Mouse (Mus musculus): ENCODE results near the gene Gm3336. TPM values are rescaled to one million over a fixed set of nuclear protein-coding genes. Genes with fewer than 3 reads are reported as not detected.
A peak's percentile ranks its signal among the peaks of the same experiment; 100 is the strongest.

The Gm3336 gene
- polyA plus RNA-seq (2015; fragmentation: Nextera tagmentation; extraction: Ambion mirVana): 0.29 and 0.32 TPM in 2 replicates

DNA sequence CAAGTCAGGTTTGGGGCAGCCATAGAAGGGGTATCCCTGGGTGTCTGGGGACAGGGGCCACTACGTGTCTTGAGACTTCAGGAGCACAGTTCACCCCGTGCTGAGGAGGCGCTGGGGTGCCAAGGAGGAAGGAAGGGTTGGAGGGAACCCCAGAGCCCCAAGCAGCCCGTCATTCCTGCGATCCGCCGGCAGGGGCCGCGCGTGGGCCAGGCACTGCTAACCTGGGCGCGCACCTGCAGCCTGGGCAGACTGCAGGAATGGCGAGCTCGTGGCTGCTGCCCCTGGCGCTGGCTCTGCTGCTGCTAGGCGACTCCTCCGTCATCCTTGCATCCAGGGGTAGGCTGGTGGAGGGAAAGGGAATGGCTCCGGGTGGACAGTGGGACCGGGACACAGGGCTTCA, at the start of gene Gm3336:
Gene Gm3336 (plus strand): TSS at position 247 of the 400 bp plus-strand sequence.
- DNase-seq (ENCODE audit: low spot score): peak; percentile 80

DNA sequence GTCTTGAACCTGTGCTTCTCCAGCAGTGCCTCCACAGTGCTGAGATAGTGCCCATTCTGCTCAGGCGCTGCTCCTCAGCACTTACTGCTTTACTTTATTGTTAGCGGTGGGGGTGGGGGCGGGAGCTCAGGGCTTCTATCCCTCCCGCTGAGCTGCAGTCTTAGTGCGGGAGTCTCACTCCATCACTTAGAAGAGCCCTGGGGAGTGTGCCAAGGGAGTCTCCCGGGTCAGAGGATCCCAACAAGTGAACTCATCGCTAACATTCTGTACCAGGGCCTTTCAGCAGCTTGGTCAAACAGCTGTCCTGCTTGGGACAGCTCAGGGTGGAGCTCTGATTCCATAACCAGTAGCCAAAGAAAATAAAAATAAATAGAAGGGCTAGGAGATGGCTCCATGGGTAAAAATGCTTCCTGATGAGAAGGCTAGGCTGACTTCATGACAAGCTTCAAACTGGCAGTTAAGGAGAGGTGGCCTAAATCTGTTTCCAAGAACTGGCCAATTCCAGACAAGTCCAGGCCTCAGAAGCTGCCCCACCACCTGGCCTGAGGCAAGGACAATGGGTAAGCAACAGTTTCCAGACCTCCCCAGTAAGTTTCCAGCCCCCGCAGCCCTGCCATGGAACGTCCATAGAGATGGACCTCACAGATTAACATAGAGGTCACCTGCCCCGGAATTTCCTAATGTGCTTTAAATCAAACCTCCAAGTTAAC, 46.6 kb upstream of the Gm3336 start:
- no peak for DNase-seq (ENCODE audit: low spot score)

DNA sequence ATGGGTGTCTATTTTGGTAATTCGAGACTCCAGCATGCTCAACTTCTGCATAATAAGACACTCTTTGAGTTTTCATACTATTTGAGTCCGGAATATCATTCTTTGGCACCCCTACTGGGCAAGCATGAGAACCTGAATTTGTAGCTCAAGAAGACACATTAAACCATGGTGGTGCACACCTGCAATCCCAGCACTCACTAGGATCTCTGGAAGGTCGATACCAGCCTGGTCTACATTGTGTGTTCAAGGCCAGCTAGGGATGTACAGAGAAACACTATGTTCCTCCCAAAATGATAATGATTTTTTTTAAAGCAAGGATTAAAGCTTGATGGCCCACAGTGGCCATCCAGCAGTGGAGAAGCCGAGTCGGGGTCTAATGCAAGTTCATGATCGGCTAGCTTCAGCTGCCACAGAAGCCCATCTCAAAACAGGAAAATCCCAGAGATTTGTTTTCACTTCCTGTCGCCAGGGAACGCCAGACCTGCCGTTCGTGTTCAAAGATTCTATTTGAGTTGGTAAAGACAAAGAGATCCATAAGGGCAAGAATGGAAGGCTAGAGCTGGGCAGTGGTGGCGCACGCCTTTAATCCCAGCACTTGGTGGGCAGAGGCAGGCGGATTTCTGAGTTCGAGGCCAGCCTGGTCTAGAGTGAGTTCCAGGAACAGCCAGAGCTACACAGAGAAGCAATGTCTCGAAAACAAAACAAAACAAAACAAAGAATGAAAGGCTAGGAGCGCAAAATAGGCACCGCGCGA, 45.8 kb upstream of the Gm3336 start:
- DNase-seq (ENCODE audit: low spot score): no peak

DNA sequence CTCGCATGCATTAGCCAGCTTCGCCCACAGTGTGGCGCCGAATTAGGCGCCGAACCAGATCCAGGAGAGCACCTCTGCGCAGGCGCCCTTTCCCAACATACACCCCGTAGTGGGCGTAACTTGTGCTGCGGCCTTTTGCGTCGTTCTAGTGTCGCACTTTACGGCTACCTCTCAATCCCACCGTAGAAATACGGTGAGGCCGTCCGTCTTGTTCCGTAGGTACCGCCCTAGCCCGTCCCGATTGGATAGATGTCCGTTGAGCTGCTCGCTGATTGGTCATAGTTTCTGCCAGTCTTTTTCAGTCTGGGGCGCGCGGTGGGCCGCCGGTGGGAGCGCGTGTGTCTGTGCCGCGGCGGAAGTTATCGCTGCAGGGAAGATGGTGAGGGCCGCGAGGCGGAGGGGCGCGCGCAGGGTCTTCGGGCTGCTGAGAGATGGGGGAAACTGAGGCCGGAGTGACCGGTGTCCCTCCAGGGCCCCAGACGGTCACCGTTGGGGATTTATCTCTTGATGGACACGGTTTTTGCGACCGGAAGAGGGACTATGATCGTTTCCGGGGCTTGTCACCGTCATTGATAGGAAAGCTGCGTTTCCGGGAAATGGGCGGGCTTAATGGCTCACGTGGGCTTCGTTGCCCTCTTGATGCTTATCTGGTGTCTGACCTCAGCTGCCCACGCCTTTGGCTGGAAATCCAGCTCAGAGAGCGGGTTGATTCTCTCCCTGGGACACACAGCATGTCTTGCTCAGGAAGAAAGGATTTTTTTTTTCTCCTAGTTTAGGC, 45.1 kb upstream of the Gm3336 start, which contains the start of gene Lsm4:
Gene Lsm4 (plus strand): TSS at position 170 of the 778 bp plus-strand sequence.
- DNase-seq (ENCODE audit: low spot score): peak; percentile 100

DNA sequence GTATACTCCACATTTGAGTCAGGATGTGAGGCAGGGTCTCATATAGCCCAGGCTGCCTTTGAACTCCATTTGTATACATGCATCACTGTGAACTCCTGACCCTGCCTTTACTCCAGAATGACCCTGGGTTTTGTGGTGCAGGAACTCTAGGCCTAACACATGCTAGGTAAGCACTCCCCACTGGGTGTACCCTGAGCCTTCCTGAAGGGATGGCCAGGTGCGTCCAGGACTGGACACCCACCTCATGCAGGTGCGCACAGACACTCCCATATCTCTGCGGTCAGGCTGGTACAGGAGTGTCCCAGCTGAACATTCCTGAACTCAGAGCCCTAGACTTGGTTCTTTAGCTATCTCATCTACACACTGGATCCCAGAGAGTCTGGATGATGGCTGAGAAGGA, 44.2 kb upstream of the Gm3336 start:
- DNase-seq (ENCODE audit: low spot score): no peak

DNA sequence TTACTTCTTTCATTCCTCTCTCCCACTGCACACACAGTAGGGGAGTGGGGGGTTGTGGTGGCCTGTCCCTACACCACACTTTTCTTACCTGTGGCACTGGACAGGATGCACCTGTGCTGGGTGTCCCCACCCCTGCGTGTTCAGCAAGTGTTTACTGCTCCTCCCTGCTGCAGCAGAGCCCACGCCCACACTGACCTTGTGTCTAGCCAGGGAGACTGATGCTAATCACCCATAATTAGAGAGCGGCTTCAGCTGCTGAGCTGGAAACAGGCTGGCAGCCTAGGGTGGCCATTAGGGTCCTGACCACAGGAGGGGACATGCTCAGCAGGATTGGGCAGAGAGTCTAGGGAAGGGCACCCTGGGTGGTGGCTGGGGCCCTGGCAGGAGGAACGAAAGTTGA, 43.6 kb upstream of the Gm3336 start:
- no peak for DNase-seq (ENCODE audit: low spot score)

DNA sequence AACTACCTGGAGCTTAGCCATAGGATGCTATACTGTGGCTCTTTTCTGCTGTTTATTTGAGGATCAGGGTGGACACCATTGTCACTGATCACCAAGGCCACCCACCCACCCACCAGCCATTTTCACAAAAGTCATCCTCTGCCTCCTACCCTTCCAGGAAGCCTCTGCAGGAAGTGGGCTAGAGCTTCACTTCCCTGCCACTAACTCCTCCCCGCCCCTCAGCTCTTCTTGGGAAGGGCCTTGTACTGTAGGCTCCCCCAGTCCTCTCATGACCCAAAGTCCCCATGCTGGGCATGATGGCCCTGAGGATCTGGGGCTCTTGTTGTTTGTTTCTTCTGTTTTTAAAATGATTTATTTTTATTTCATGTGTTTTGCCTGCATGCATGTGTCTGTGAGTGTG, 43.0 kb upstream of the Gm3336 start:
- DNase-seq (ENCODE audit: low spot score): peak; percentile 78

DNA sequence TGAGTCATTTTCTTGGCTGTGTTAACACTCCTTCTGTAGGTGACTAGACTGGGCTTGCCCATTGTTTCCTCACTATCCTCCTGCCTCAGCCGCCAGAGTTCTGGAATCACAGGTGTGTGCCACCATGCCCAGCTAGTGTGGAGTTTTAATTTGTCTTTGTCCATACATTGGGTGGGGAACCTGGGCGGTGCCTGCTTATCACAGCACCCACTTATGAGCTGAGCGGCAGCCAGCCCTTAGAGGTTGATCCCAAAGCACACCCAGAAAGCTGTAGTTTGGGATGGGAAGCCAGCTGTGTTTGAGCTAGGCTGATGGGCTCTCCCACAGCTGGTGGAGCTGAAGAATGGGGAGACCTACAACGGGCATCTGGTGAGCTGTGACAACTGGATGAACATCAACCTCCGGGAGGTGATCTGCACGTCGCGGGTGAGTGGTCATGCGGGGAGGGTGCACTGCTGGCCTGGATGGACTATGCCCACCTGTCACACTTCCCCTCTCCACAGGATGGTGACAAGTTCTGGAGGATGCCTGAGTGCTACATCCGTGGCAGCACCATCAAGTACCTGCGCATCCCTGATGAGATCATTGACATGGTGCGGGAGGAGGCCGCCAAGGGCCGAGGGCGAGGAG, 40.8 kb upstream of the Gm3336 start:
- DNase-seq (ENCODE audit: low spot score): no peak

DNA sequence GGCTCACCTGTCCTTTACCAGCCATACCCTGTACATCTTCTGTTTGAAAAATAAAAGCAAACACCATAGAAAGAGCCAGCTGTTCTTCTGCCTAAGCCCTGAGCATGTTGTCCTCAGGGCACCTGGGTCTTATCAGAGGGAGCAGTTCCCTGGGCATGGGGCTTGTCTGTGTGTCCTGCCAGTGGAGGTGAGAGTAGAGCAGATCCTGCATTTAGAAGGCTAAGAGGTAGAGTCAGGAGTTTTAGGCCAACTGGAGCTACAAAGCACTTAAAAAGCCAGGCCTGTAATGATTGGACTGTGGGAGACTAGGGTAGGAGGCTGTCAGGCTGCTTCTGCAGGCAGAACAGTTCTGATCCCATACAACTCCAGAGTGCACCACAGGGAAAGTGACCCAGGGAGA, 39.7 kb upstream of the Gm3336 start:
- DNase-seq (ENCODE audit: low spot score): no peak

DNA sequence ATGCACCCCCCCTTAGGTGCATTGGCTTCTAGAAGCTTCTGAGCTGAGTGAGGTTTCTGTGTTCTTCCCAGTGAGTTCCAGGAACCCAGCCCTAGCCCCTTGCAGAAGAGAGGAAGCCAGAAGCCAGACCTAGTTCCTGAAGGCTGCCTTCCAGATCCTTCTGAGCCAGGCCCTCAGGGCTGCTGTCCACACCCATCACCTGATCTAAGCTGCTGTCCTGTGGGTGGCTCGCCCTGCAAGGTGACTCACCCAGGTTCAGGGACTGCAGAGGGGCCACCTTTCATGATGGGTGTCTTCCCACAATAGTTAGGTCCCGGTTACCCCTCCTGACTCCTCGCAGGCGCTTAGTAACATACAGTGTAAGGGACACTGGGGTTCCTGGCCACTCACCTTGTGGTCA, 38.9 kb upstream of the Gm3336 start:
- DNase-seq (ENCODE audit: low spot score): no peak

DNA sequence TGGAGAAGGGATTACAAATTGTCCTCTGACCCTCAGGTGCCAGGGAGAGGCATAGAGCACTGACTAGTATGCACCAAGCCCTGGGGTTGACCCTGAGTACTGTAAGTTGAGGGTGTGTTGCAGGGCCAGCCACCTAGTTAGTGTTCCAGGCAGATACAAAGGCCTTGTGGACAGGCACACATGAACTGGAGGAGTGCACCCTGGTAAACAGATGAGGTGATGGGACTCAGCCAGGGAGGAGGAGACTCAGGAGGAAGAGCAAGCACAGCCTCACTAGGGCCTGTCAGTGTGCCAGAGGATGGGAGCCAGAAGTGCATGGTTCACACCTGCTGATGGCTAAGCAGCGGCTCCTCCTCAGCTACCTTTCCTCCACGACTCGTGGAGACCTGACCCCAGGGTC, 38.3 kb upstream of the Gm3336 start:
- DNase-seq (ENCODE audit: low spot score): no peak

DNA sequence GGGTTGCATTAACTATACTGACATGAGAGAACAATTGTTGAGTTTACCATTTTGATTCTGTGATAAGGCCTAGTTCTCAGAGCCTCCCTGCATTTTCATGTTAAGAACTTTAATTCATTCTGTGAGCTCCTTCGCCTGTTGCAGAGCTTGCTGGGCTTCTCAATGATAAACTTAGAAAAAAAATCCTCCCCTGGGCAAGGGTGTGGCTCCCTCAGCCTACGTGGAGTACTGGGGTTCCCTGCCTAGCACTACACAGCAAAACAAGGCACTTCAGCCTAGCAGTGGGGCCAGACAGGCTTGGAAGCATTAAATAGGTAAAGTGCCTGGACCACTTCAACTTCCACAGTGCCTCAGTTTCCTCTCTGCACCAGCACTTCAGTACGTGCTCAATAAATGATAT, 36.9 kb upstream of the Gm3336 start:
- DNase-seq (ENCODE audit: low spot score): no peak

DNA sequence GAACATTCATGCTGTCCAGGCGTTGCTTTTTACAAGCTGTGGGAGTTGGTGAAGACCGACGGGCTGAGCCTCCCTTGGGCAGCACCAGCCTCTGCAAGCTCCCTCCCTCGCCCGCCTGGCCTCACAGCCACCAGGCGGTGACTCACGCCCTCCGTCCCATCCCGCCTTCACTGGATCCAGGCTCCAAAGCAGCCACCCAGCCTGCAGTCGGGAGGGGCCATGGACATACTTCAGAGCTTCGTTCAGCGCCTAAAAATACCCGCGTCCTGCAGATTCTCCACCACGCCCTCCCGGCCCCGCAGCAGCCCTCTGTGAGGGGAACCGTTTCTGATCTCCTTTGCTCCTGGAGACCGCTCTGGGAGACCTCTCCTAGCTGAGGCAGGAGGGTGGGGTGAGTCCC, 36.1 kb upstream of the Gm3336 start:
- no peak for DNase-seq (ENCODE audit: low spot score)

DNA sequence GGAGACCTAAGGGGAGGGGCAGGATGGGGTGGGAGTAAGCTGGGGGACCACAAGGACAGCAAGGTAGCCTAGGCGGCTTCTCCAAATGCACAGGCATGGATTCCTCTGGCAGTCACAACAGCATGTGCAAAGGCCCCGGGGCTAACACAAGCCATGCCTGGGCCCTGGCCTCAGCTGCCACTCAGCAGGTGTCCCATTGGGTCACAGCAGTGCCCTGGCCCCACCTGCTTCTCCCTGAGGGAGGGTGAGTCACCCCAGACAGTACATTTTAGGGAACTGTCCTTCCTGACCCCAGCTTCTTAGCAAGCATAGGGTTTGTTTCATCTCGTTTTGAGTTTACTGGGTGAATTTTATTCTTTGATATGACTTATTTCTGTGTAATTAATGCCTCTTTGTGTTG, 35.7 kb upstream of the Gm3336 start:
- no peak for DNase-seq (ENCODE audit: low spot score)

DNA sequence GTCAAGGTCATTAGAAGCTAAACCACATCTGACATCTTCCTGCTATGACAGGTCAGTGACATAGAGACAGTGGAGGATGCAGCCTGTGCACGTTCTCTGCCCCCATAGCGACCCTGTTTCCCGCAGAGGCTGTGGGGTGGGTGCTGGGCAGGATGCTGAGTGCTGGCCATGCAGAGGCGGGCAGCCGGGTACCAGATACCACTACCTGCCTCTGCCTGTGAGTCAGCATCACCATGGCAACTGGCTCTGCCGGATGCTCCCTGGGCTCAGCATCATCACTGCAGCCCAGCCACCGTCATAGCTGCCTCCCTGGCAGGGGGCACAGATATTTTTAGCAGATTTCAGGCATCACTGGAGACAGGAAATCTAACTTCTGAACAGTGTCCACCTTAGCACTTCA, 34.1 kb upstream of the Gm3336 start:
- no peak for DNase-seq (ENCODE audit: low spot score)

DNA sequence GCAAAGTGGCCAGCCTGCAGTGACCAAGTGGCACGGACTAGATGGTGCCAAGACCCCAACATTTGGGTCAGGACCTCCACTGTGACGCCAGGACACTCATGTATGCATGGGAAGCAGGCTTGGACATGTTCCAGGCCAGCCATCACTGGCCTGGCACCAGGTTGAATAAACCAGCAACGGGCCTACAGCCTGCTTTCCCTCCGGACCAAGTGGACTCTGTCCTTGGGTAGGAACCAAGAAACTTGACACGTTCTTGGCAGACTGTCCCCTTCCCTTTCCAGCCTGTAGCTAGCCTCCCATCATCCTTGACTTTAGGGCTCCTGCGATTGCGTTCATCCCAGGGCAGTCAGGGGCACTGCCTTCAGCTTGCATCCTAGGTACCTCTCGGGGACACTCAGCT, 30.8 kb upstream of the Gm3336 start:
- no peak for DNase-seq (ENCODE audit: low spot score)

DNA sequence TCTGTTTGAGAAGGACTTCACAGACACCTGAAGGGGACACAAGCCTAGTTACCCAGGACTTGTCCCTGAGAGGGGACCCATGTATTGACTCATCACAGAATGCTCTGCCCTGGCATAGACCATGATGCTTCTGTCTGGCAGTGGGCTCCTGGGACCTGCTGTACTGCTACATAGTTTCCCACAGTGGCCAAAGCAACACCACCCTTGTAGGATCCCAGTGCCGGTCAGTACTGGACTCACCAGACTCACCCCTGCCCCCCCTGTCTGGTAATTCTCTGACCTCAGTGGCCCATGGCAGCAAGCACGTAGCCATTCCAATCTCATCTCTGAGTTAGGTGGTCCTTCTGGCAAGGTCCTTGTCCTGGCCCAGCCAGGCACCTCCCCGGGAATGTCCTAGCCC, 30.2 kb upstream of the Gm3336 start:
- no peak for DNase-seq (ENCODE audit: low spot score)

DNA sequence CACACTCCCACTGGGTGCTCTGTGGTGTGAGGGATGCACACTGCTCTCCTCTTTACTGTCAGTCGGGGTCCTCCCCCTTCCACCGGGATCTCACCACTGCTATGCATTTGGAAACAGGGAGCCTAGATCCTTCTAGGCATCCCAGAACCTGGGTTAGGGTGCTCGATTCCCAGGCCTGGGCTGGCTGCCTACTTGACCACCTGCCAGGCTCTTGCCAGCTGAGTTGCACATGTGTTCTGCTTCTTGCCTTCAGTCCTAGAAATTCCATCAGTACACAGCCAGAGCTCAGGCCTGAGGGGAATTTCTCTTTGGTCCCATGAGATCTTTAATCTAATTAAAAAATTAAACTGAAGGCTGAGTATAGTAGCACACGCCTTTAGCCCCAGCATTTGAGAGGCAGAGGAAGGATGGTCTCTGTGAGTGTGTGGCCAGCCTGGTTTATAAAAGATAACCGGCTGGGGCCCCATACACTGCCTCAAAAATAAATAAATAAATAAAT, 28.4 kb upstream of the Gm3336 start:
- DNase-seq (ENCODE audit: low spot score): no peak

DNA sequence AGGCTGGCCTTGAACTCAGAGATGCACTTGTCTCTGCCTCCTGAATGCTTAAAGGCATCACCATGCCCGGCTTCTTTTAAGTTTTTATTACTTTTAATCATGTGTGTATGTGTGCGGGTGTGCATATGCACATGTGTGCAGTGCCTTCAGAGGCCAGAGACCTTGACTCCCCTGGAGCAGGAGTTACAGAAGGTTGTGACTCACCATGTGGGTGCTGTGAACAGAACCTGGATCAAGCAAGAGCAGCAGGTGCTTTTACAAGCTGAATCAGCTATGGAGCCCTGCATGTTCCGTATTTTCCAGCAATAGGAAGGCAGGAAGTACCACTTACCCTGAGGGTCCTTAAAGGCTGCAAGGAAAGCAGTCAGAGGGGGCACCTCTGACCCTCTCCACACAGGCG, 27.1 kb upstream of the Gm3336 start:
- DNase-seq (ENCODE audit: low spot score): no peak

DNA sequence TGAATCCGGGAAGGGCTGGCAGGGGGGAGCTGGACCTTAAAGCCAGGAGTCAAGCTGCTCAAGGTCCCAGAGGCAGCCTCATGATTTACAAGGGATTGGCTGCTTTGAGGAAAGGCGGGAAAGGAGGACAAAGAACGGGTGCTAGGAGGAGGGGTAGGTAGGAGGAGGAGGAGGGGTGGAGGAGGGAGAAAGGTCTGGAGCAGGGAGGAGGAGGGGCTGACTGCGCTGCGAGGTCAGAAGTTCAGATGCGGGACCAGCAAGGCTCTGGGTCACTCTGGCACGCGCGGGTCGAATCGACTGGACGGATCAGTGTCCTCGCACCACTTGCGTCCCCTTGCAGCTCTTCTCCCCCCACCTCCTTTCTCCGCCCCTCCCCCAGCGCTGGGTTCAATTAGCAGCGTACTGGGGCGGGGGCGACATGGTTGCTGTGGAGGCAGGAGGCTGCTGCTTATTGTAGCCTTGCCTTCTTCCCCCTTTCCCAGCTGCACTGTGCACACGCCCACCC, 26.6 kb upstream of the Gm3336 start:
- DNase-seq (ENCODE audit: low spot score): no peak

DNA sequence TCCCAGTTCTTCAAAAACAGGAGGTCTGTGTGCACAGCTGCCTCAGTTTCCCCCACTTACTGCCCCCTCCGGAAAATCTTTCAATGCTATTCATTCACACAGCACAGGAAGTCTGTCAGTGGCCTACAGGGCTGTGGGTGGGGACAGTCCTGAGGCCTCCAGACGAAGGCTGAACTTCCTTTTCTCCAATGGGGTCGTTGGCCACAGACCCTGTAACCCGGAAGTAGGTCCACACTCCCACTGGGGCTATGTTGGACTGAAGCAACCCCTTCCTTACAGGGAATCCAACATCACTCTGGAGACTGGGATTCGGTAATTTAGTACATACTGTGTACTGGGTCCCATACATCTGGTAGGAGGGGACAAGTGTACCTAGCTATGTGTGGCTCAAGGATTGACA, 24.7 kb upstream of the Gm3336 start:
- no peak for DNase-seq (ENCODE audit: low spot score)
